10 mouse cellular contexts compared by ENCODE assay signal in genomic region chr3:101116431-101117385, GRCm38 (mm10). TPM values are rescaled to one million over a fixed set of nuclear protein-coding genes. Genes with fewer than 3 reads are reported as not detected.
DNase-seq lines count a peak whose midpoint lies in the region; ATAC-seq and TF ChIP-seq lines count a peak whose summit lies in the region.
"Had no signal": no experiment of that assay in that cellular context is flagged by ENCODE, and none has a peak within 500 bp of the region (broad histone marks: within the 10 kb centered on the region; RNA-seq: fewer than 3 reads in every experiment).

No protein-coding gene starts in this region.

- intact Hi-C loops in heart, postnatal 25 days (cut with DNase I), result no loop called here

- no peak overlapping the region for H3K4me3 ChIP-seq in neural tube, embryonic 12.5 days
- H3K4me3 ChIP-seq in hindbrain, embryonic 16.5 days (ENCODE audit: low read length), result no peak overlapping the region
- no peak overlapping the region for H3K4me3 ChIP-seq in liver, postnatal 0 days (ENCODE audit: low read depth, low read length)
- H3K4me3 ChIP-seq: gastrocnemius, adult 2 months had no signal

- WGBS in neural tube, embryonic 12.5 days, result 54% methylated on average over 25 of the region's 25 CpGs
- WGBS in hindbrain, embryonic 16.5 days, result 51% methylated on average over 25 of the region's 25 CpGs
- 55% methylated on average over 25 of the region's 25 CpGs for WGBS in liver, postnatal 0 days (ENCODE audit: insufficient replicate concordance)

- no peak overlapping the region for H3K9ac ChIP-seq in neural tube, embryonic 12.5 days
- 0 out of 2 replicates have a peak overlapping the region, but pooled peaks have one; percentile 0 for H3K9ac ChIP-seq in hindbrain, embryonic 16.5 days (ENCODE audit: low read depth, low read length)
- no peak overlapping the region for H3K9ac ChIP-seq in liver, postnatal 0 days (replicated peaks)

- no peaks in the 10 kb centered on the region for H3K36me3 ChIP-seq in neural tube, embryonic 12.5 days
- H3K36me3 ChIP-seq in hindbrain, embryonic 16.5 days (ENCODE audit: control insufficient read depth, insufficient read depth, low read length), result no peaks in the 10 kb centered on the region
- no peaks in the 10 kb centered on the region for H3K36me3 ChIP-seq in liver, postnatal 0 days (replicated peaks; ENCODE audit: insufficient read depth, low read length)

- H3K9me3 ChIP-seq in neural tube, embryonic 12.5 days, result no peaks in the 10 kb centered on the region
- no peaks in the 10 kb centered on the region for H3K9me3 ChIP-seq in hindbrain, embryonic 16.5 days (ENCODE audit: control insufficient read depth, low read length)
- H3K9me3 ChIP-seq in liver, postnatal 0 days (ENCODE audit: low read length), result no peaks in the 10 kb centered on the region

- H3K27me3 ChIP-seq in neural tube, embryonic 12.5 days (replicated peaks), result no peaks in the 10 kb centered on the region
- no peaks in the 10 kb centered on the region for H3K27me3 ChIP-seq in hindbrain, embryonic 16.5 days (replicated peaks; ENCODE audit: control insufficient read depth, insufficient read depth, low read length)
- peaks cover 7% of the 10 kb centered on the region; the same call in 1 of the 2 replicates for H3K27me3 ChIP-seq in liver, postnatal 0 days (ENCODE audit: insufficient read depth, low read length)

- ATAC-seq in neural tube, embryonic 12.5 days (ENCODE audit: low FRiP score, low read depth), result peak; percentile 63; the same call in 1 of the 2 replicates
- peak; percentile 67 for ATAC-seq in hindbrain, embryonic 16.5 days
- ATAC-seq in liver, postnatal 0 days, result no peak

- TF ChIP-seq CTCF in liver, postnatal 0 days (IDR thresholded peaks at IDR 0.05; ENCODE audit: low read depth), result no peak

- no peak overlapping the region for H3K27ac ChIP-seq in neural tube, embryonic 12.5 days
- no peak overlapping the region for H3K27ac ChIP-seq in hindbrain, embryonic 16.5 days (ENCODE audit: low read depth, low read length)
- H3K27ac ChIP-seq in liver, postnatal 0 days (ENCODE audit: low read depth), result no peak overlapping the region
- H3K27ac ChIP-seq: gastrocnemius, adult 2 months had no signal

- no peak for DNase-seq in neural tube, embryonic 10.5 days (ENCODE audit: extremely low spot score, low spot score)
- DNase-seq in lung, postnatal 36 days, result peak; percentile 75
- no peak for DNase-seq in cerebellum, adult 8-10 months
- DNase-seq in left cerebral cortex, adult 11 months (ENCODE audit: low spot score), result no peak
- no peak for DNase-seq in heart, postnatal 25 days (ENCODE audit: low spot score)
- DNase-seq in liver, postnatal 0 days, result no peak
- DNase-seq: cerebellum, adult 2 months; gastrocnemius, adult 2 months had no signal

- TF ChIP-seq EP300 in liver, postnatal 0 days (IDR thresholded peaks at IDR 0.05; ENCODE audit: low read depth), result no peak

- peaks cover 9% of the 10 kb centered on the region for H3K4me1 ChIP-seq in neural tube, embryonic 12.5 days
- H3K4me1 ChIP-seq in hindbrain, embryonic 16.5 days (ENCODE audit: control insufficient read depth, insufficient read depth, low read depth, low read length), result no peaks in the 10 kb centered on the region; the same call in 1 of the 2 replicates
- no peaks in the 10 kb centered on the region for H3K4me1 ChIP-seq in liver, postnatal 0 days (ENCODE audit: insufficient read depth)

- H3K4me2 ChIP-seq in neural tube, embryonic 12.5 days (replicated peaks), result no peak overlapping the region
- H3K4me2 ChIP-seq in hindbrain, embryonic 16.5 days (ENCODE audit: low read length), result no peak overlapping the region
- no peak overlapping the region for H3K4me2 ChIP-seq in liver, postnatal 0 days (ENCODE audit: low read depth, low read length)

RNA-seq across cellular contexts. Expression of gene Ptgfrn, which starts 6.6 kb away (rescaled TPM):
- polyA plus RNA-seq in neural tube, embryonic 12.5 days (2016; fragmentation: Nextera tagmentation; extraction: Ambion mirVana), result 3.0 and 3.1 TPM in 2 replicates
- 2.8 and 3.1 TPM in 2 replicates for polyA plus RNA-seq in hindbrain, embryonic 16.5 days (2015; fragmentation: Nextera tagmentation; extraction: Ambion mirVana)
- 10 to 100 TPM; 31.0 to 34.9 TPM for total RNA-seq in heart, postnatal 25 days (2021)
- 0.26 and 0.35 TPM in 2 replicates for polyA plus RNA-seq in liver, postnatal 0 days (2015; fragmentation: Nextera tagmentation; extraction: Ambion mirVana)
